Mouse (Mus musculus): ENCODE results near the gene Gmppb. TPM values are rescaled to one million over a fixed set of nuclear protein-coding genes. Genes with fewer than 3 reads are reported as not detected.
A peak's percentile ranks its signal among the peaks of the same experiment; 100 is the strongest.

Gene Gmppb
- polyA plus RNA-seq, 1 experiment from 2014 or later, result 36.2 TPM

GRCm38 (mm10) chr9:108090611-108091120 lies 41.6 kb downstream of the Gmppb start:
- H3K9me3 ChIP-seq, result no peaks in the 10 kb centered on the region
- no peak overlapping the region for H3K4me3 ChIP-seq
- H3K4me1 ChIP-seq, result peaks cover 18% of the 10 kb centered on the region
- H3K27me3 ChIP-seq, result no peaks in the 10 kb centered on the region
- H3K4me2 ChIP-seq (replicated peaks), result no peak overlapping the region
- H3K36me3 ChIP-seq, result peaks cover 72% of the 10 kb centered on the region
- H3K9ac ChIP-seq, result peak overlapping the region; percentile 19; the same call in 1 of the 2 replicates
- H3K27ac ChIP-seq, result no peak overlapping the region
- ATAC-seq (ENCODE audit: low FRiP score, low read depth), result no peak
- WGBS, result 92% methylated on average over 7 of the region's 7 CpGs

- 72% methylated on average over 10 of the region's 10 CpGs for WGBS
- Histone ChIP-seq H3K27ac (peak overlapping the region; percentile 81; the same call in 1 of the 2 replicates), H3K27me3 (no peaks in the 10 kb centered on the region), H3K4me3 (peak overlapping the region; percentile 69), H3K4me1 (peaks cover 29% of the 10 kb centered on the region), H3K9ac (peak overlapping the region; percentile 83), H3K4me2 (replicated peaks) (peak overlapping the region; percentile 99), H3K9me3 (no peaks in the 10 kb centered on the region), H3K36me3 (peaks cover 43% of the 10 kb centered on the region)
- ATAC-seq (ENCODE audit: low FRiP score, low read depth), result no peak
Measured at GRCm38 (mm10) chr9:108093586-108093985, 44.5 kb downstream of the Gmppb start.

GRCm38 (mm10) chr9:108094184-108094941 lies 45.3 kb downstream of the Gmppb start, which contains the start of gene Apeh:
Gene Apeh, minus strand, starts transcription at chr9:108094606.
- no peaks in the 10 kb centered on the region for H3K9me3 ChIP-seq
- peak within 1 kb of the TSS; percentile 69 for H3K4me3 ChIP-seq
- H3K27me3 ChIP-seq, result no peaks in the 10 kb centered on the region
- H3K9ac ChIP-seq, result peak within 1 kb of the TSS; percentile 83
- H3K4me1 ChIP-seq, result peaks cover 29% of the 10 kb centered on the region
- H3K36me3 ChIP-seq, result peaks cover 35% of the 10 kb centered on the region
- WGBS, result under 1% methylated on average over 52 of the region's 52 CpGs
- peak within 1 kb of the TSS; percentile 99 for H3K4me2 ChIP-seq (replicated peaks)
- ATAC-seq (ENCODE audit: low FRiP score, low read depth), result peak; percentile 90
- peak within 1 kb of the TSS; percentile 81 for H3K27ac ChIP-seq

- peak overlapping the region; percentile 83 for H3K9ac ChIP-seq
- ATAC-seq (ENCODE audit: low FRiP score, low read depth), result peak; percentile 13
- peak overlapping the region; percentile 99 for H3K4me2 ChIP-seq (replicated peaks)
- peaks cover 29% of the 10 kb centered on the region for H3K36me3 ChIP-seq
- H3K4me1 ChIP-seq, result peaks cover 29% of the 10 kb centered on the region
- under 1% methylated on average over 16 of the region's 16 CpGs for WGBS
- no peaks in the 10 kb centered on the region for H3K27me3 ChIP-seq
- peak overlapping the region; percentile 81; the same call in 1 of the 2 replicates for H3K27ac ChIP-seq
- no peaks in the 10 kb centered on the region for H3K9me3 ChIP-seq
- H3K4me3 ChIP-seq, result peak overlapping the region; percentile 69
Measured at GRCm38 (mm10) chr9:108094998-108095411, 46.0 kb downstream of the Gmppb start.

- H3K27ac ChIP-seq, result peak overlapping the region; percentile 81; the same call in 1 of the 2 replicates
- peak overlapping the region; percentile 99 for H3K4me2 ChIP-seq (replicated peaks)
- no peaks in the 10 kb centered on the region for H3K27me3 ChIP-seq
- peak overlapping the region; percentile 69 for H3K4me3 ChIP-seq
- no peak for ATAC-seq (ENCODE audit: low FRiP score, low read depth)
- H3K9ac ChIP-seq, result peak overlapping the region; percentile 83
- peaks cover 29% of the 10 kb centered on the region for H3K4me1 ChIP-seq
- peaks cover 23% of the 10 kb centered on the region for H3K36me3 ChIP-seq
- WGBS, result 6% methylated on average over 3 of the region's 3 CpGs
- H3K9me3 ChIP-seq, result no peaks in the 10 kb centered on the region
Measured at GRCm38 (mm10) chr9:108095518-108095917, 46.5 kb downstream of the Gmppb start.

- 0 out of 2 replicates have a peak overlapping the region, but pooled peaks have one; percentile 21 for H3K9ac ChIP-seq
- peak overlapping the region; percentile 99; the same call in 1 of the 2 replicates for H3K4me2 ChIP-seq (replicated peaks)
- 73% methylated on average over 10 of the region's 10 CpGs for WGBS
- H3K4me1 ChIP-seq, result peaks cover 29% of the 10 kb centered on the region
- no peaks in the 10 kb centered on the region for H3K9me3 ChIP-seq
- ATAC-seq (ENCODE audit: low FRiP score, low read depth), result no peak
- no peaks in the 10 kb centered on the region for H3K27me3 ChIP-seq
- H3K27ac ChIP-seq, result no peak overlapping the region
- H3K4me3 ChIP-seq, result no peak overlapping the region
- peaks cover 17% of the 10 kb centered on the region for H3K36me3 ChIP-seq
Measured at GRCm38 (mm10) chr9:108095949-108096712, 47.1 kb downstream of the Gmppb start.

GRCm38 (mm10) chr9:108099619-108100018 lies 50.6 kb downstream of the Gmppb start:
- 84% methylated on average over 8 of the region's 8 CpGs for WGBS
- Histone ChIP-seq H3K4me2 (replicated peaks) (no peak overlapping the region), H3K9me3 (no peaks in the 10 kb centered on the region), H3K36me3 (no peaks in the 10 kb centered on the region), H3K9ac (no peak overlapping the region), H3K4me1 (peaks cover 21% of the 10 kb centered on the region), H3K4me3 (no peak overlapping the region), H3K27ac (no peak overlapping the region), H3K27me3 (no peaks in the 10 kb centered on the region)
- ATAC-seq (ENCODE audit: low FRiP score, low read depth), result no peak

Small RNA genes within 50 kb of the gene (microRNA-seq; reads per million reads assigned to microRNA genes)
- not detected for gene Mir7088

Other genes starting within 250 kb of the Gmppb start
- 94.7 and 97.7 TPM in 2 replicates for gene Rbm6, start 176.0 kb upstream of the Gmppb start, polyA plus RNA-seq (2015; fragmentation: Nextera tagmentation; extraction: Ambion mirVana)
- gene Mon1a, start 161.1 kb upstream of the Gmppb start, polyA plus RNA-seq (2015; fragmentation: Nextera tagmentation; extraction: Ambion mirVana), result 11.0 and 13.4 TPM in 2 replicates
- gene Mst1r, start 142.4 kb upstream of the Gmppb start, polyA plus RNA-seq (2015; fragmentation: Nextera tagmentation; extraction: Ambion mirVana), result 3.2 and 3.3 TPM in 2 replicates
- not detected in 2 replicates for gene Actl11, start 120.8 kb upstream of the Gmppb start, polyA plus RNA-seq (2015; fragmentation: Nextera tagmentation; extraction: Ambion mirVana)
- gene Camkv, start 113.6 kb upstream of the Gmppb start, polyA plus RNA-seq (2015; fragmentation: Nextera tagmentation; extraction: Ambion mirVana), result 9.8 and 10.0 TPM in 2 replicates
- gene Traip, start 99.1 kb upstream of the Gmppb start, polyA plus RNA-seq (2015; fragmentation: Nextera tagmentation; extraction: Ambion mirVana), result 26.1 TPM in 2 replicates
- gene Uba7, start 73.7 kb upstream of the Gmppb start, polyA plus RNA-seq (2015; fragmentation: Nextera tagmentation; extraction: Ambion mirVana), result 34.6 and 35.4 TPM in 2 replicates
- 11.3 and 13.2 TPM in 2 replicates for gene Gm20661, start 66.2 kb upstream of the Gmppb start, polyA plus RNA-seq (2015; fragmentation: Nextera tagmentation; extraction: Ambion mirVana)
- 121 and 131 TPM in 2 replicates for gene Inka1, start 63.4 kb upstream of the Gmppb start, polyA plus RNA-seq (2015; fragmentation: Nextera tagmentation; extraction: Ambion mirVana)
- gene Cdhr4, start 56.7 kb upstream of the Gmppb start, polyA plus RNA-seq (2015; fragmentation: Nextera tagmentation; extraction: Ambion mirVana), result 18.2 and 18.6 TPM in 2 replicates
- gene Gm20662, start 52.9 kb upstream of the Gmppb start, polyA plus RNA-seq (2015; fragmentation: Nextera tagmentation; extraction: Ambion mirVana), result 0.68 and 1.2 TPM in 2 replicates
- gene Ip6k1, start 46.7 kb upstream of the Gmppb start, polyA plus RNA-seq (2015; fragmentation: Nextera tagmentation; extraction: Ambion mirVana), result 70.1 and 72.8 TPM in 2 replicates
- 3.1 and 4.4 TPM in 2 replicates for gene Amigo3, start 3.9 kb downstream of the Gmppb start, polyA plus RNA-seq (2015; fragmentation: Nextera tagmentation; extraction: Ambion mirVana)
- gene Mst1, start 31.2 kb downstream of the Gmppb start, polyA plus RNA-seq (2015; fragmentation: Nextera tagmentation; extraction: Ambion mirVana), result 0.20 and 0.51 TPM in 2 replicates
- gene Rnf123, start 34.1 kb downstream of the Gmppb start, polyA plus RNA-seq (2015; fragmentation: Nextera tagmentation; extraction: Ambion mirVana), result 31.2 and 35.2 TPM in 2 replicates
- 42.5 and 47.3 TPM in 2 replicates for gene Apeh, start 45.4 kb downstream of the Gmppb start, polyA plus RNA-seq (2015; fragmentation: Nextera tagmentation; extraction: Ambion mirVana)
- 0.88 and 0.89 TPM in 2 replicates for gene Bsn, start 141.1 kb downstream of the Gmppb start, polyA plus RNA-seq (2015; fragmentation: Nextera tagmentation; extraction: Ambion mirVana)
- 56.9 and 63.3 TPM in 2 replicates for gene Dag1, start 214.7 kb downstream of the Gmppb start, polyA plus RNA-seq (2015; fragmentation: Nextera tagmentation; extraction: Ambion mirVana)
- gene Nicn1, start 241.2 kb downstream of the Gmppb start, polyA plus RNA-seq (2015; fragmentation: Nextera tagmentation; extraction: Ambion mirVana), result 53.0 and 54.0 TPM in 2 replicates
- 13.5 and 13.7 TPM in 2 replicates for gene Amt, start 247.6 kb downstream of the Gmppb start, polyA plus RNA-seq (2015; fragmentation: Nextera tagmentation; extraction: Ambion mirVana)

Measured in limb, embryonic 13.5 days (tissue).